ENCODE assay signal across 9 mouse cellular contexts in the genomic region with DNA sequence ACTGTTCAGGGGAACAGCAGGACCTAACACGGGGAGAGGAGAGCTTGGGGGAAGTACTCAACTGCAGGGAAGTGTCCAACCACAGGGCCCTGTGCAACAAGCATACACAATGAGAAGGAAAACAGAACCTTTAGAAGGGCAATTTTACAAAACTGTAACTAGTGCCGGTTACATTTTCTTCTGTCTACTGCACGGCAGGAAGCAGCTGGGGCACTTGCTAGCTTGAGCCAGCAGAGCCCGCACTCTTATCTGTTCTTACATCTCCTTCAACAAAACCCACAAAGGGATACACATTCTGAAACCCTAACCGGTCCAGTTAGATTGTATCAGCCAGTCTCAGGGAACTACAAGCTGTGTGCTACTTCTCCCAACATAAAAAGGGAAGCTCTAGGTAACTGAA. TPM values are rescaled to one million over a fixed set of nuclear protein-coding genes. Genes with fewer than 3 reads are reported as not detected.
DNase-seq lines count a peak whose midpoint lies in the region; ATAC-seq and TF ChIP-seq lines count a peak whose summit lies in the region.
"Had no signal": no experiment of that assay in that cellular context is flagged by ENCODE, and none has a peak within 500 bp of the region (broad histone marks: within the 10 kb centered on the region; RNA-seq: fewer than 3 reads in every experiment).

No protein-coding gene starts in this region.

- TF ChIP-seq POLR2A in thymus, adult 2 months (IDR thresholded peaks at IDR 0.05; ENCODE audit: control insufficient read depth, extremely low read depth, insufficient read depth, low read length, poor library complexity): no peak

- peaks cover 59% of the 10 kb centered on the region for H3K4me1 ChIP-seq in lung, embryonic 16.5 days (replicated peaks; ENCODE audit: control insufficient read depth, insufficient read depth, low read length)
- H3K4me1 ChIP-seq in thymus, adult 2 months (replicated peaks; ENCODE audit: control insufficient read depth, insufficient read depth, low read length): peaks cover 44% of the 10 kb centered on the region

- peaks cover 10% of the 10 kb centered on the region for H3K36me3 ChIP-seq in lung, embryonic 16.5 days (ENCODE audit: control insufficient read depth, insufficient read depth, low read length)
- H3K36me3 ChIP-seq in thymus, adult 2 months (ENCODE audit: control insufficient read depth, insufficient read depth, low read length): peaks cover 39% of the 10 kb centered on the region

- H3K4me3 ChIP-seq in lung, embryonic 16.5 days (ENCODE audit: low read length): no peak overlapping the region
- no peak overlapping the region for H3K4me3 ChIP-seq in thymus, adult 2 months (ENCODE audit: control insufficient read depth, insufficient read depth, low read length)
- H3K4me3 ChIP-seq: heart, embryonic 12.5 days had no signal

- TF ChIP-seq CTCF in thymus, adult 2 months (IDR thresholded peaks at IDR 0.05; ENCODE audit: borderline replicate concordance, control insufficient read depth, extremely low read depth, insufficient read depth, low read length, poor library complexity): no peak

- 17% methylated on average over 5 of the region's 5 CpGs for WGBS in lung, embryonic 16.5 days
- WGBS in thymus, adult 2 months: 5% methylated on average over 5 of the region's 5 CpGs

- peak overlapping the region; percentile 39; the same call in 1 of the 2 replicates for H3K9ac ChIP-seq in lung, embryonic 16.5 days (ENCODE audit: low read length)

- no peaks in the 10 kb centered on the region for H3K27me3 ChIP-seq in lung, embryonic 16.5 days (ENCODE audit: control insufficient read depth, insufficient read depth, low read depth, low read length)
- no peaks in the 10 kb centered on the region for H3K27me3 ChIP-seq in thymus, adult 2 months (ENCODE audit: control insufficient read depth, insufficient read depth, low read length)
- H3K27me3 ChIP-seq: heart, embryonic 12.5 days had no signal

- H3K9me3 ChIP-seq in lung, embryonic 16.5 days (ENCODE audit: control insufficient read depth, low read length): no peaks in the 10 kb centered on the region
- H3K9me3 ChIP-seq: heart, embryonic 12.5 days had no signal

- no peak for DNase-seq in lung, adult 18-20 months
- peak; percentile 48 for DNase-seq in c-Kit-positive CD71-positive TER-119-positive erythroid progenitor cells, embryonic 14.5 days (ENCODE audit: low spot score)
- peak; percentile 47 to 64 for DNase-seq in kidney, postnatal 36 days
- DNase-seq in thymus, adult 2 months: no peak
- DNase-seq in cerebellum, postnatal 14 days: no peak
- no peak for DNase-seq in frontal cortex, adult 2 months (ENCODE audit: extremely low spot score in 1 of 2, low spot score in 1 of 2)
- no peak for DNase-seq in urinary bladder, adult 18-20 months (ENCODE audit: low spot score in 2 of 2)

- peak overlapping the region; percentile 91 for H3K27ac ChIP-seq in lung, embryonic 16.5 days (ENCODE audit: low read length)
- peak overlapping the region; percentile 96 for H3K27ac ChIP-seq in thymus, adult 2 months (ENCODE audit: control insufficient read depth, insufficient read depth, low read length)

- no peak overlapping the region for H3K4me2 ChIP-seq in lung, embryonic 16.5 days (ENCODE audit: low read depth, low read length)
- H3K4me2 ChIP-seq: heart, embryonic 12.5 days had no signal

- ATAC-seq in lung, embryonic 16.5 days (ENCODE audit: low read depth): no peak

RNA-seq across cellular contexts. Expression of a gene that starts 20.9 kb away (rescaled TPM):
- polyA plus RNA-seq in lung, embryonic 16.5 days (2015; fragmentation: Nextera tagmentation; extraction: Ambion mirVana): 58.7 and 60.1 TPM in 2 replicates
- 49.6 and 50.3 TPM in 2 replicates for polyA plus RNA-seq in thymus, adult 2 months (2012; rRNA removed)
- polyA plus RNA-seq in frontal cortex, adult 2 months (2012; rRNA removed): 47.1 and 52.6 TPM in 2 replicates

Comparison
In these comparisons a context has a peak if more than half of its experiments do, and no peak if none do; other contexts are left out.
1. DNase-seq: peak in c-Kit-positive CD71-positive TER-119-positive erythroid progenitor cells, embryonic 14.5 days (single experiment) and kidney, postnatal 36 days (2 of 2); none in lung, adult 18-20 months (0 of 2), thymus, adult 2 months (single experiment), cerebellum, postnatal 14 days (0 of 2), frontal cortex, adult 2 months (0 of 2) and urinary bladder, adult 18-20 months (0 of 2).